Mouse (Mus musculus) CD4-positive, CD25-positive, alpha-beta regulatory T cell, adult 9 weeks (primary cell): Measurements from ENCODE around the gene Hpse2. TPM values are rescaled to one million over a fixed set of nuclear protein-coding genes. Genes with fewer than 3 reads are reported as not detected.

ENCODE experiments used
- polyA plus RNA-seq: library from polyadenylated mRNA; unstranded; fragments of 100-300 nt; shearing (Covaris generic); gene quantifications from one replicate; pipeline ENCODE4 v1.2.1, GENCODE M21; 2017

Hpse2 gene
- polyA plus RNA-seq = not detected

DNA sequence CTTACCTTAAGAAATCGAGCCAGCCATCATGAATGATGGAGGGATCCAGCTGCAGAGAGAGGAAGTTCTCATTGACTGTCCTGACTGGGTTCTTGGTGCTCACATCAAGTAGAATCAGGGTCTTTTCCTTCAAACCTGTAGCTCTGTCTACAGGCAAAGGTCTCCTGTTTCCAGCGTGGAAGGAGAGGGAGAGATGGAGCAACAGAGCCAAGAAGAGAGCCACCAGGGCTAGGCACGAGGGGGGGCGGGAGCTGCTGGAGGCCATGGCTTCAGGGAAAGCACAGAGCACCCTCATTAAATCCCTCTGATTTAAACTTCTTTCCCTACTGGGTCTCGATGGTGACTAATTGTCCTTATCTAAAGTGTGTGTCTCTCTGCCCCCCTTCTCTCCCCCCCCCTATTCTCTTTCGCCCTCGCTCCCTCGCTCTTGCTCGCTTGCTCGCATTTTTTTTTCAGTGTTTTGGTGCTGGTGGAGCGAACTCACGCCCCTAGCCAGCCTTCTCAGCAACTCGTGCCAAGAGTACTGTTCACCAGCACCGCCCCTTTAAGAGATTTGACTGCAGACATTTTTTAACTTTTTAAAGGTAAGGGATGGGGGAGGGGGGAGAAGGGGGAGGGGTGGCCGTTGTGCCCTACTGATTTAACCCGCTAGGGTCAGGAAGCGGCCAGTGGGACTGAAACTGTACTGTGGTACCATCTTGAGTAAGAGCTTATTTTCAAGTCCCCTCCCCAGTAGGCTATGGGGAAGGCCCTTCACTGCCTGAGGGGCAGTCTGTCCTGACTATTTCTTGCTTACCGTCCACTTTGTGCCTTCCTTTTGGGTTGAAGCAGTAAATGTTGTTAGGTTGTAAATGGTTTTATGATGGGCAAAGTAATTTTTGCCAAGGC lies at the start of gene Hpse2:
TSS of gene Hpse2 (minus strand) at position 339 of the 888 bp plus-strand sequence.

DNA sequence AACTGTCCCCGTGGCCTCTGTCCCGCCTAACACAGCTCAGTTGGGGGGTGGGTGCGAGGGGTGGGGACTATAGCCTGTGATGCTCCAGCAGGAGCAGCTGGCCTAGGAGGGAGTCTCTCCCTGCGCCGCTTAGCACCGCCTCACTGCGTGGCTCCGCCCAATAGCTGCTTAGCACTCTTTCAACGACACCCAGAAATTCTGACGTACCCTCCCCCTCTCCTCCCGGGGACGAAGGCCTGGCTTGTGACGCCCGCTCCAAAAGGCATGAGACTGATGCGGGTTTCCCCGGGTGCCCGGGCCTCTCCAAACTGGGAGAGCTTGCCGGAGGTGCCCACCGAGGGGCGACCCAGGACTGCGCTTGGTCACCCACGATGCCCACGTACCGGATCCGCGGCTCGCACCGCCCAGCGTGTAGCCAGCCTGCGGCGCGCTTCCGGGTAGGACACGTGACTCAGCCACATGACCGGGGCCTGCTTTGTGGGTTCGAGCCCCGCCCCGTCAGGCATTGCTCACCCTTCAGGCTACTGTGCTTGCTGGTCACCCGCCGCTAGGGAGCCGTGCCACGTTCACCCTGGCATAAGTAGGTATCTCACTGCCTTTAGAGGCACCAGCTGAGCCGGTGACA lies 608.5 kb downstream of the Hpse2 start, which contains the start of gene Hps1:
TSS of gene Hps1 (minus strand) at position 448 of the 625 bp plus-strand sequence.

DNA sequence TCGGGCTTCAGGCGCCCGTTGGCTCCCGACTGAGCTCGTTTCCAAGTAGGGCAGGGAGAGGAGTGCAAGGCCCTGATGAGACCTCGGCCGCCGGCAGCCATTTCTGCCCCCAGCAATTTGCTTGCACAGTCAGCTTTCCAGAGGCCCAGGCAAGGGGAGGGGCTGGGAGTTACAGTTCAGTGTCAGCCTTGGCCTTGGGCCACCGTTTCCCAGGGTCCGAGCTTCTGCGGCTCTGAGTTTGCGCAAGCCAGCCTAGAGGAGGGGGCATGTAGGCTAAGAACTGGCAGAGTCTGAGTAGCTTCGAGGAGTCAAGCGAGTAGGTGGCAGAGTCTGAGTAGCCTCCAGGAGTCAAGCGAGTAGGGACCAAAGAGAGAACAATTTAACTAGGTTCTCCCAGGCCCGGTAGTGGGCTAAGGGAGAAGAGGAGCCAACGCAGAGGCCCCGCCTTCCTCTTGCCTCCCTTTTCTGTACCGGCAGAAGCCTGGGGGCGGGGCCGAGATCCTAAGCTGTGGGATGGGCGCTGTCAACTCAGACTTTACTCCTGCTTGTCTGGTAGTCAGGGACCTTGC lies 635.7 kb downstream of the Hpse2 start, which contains the start of gene Pyroxd2:
TSS of gene Pyroxd2 (minus strand) at position 413 of the 569 bp plus-strand sequence.

Other genes starting within 250 kb of the Hpse2 start
- not detected for gene Cnnm1, start 52.1 kb upstream of the Hpse2 start, polyA plus RNA-seq
- 44.9 TPM for gene Got1, start 136.2 kb upstream of the Hpse2 start, polyA plus RNA-seq
- gene Nkx2-3, start 224.0 kb upstream of the Hpse2 start, polyA plus RNA-seq = not detected